Mouse (Mus musculus): ENCODE measurements at regions not wholly inside any gene's neighbourhood (a gene's known extent, or its start where the extent isn't known, plus 50 kb on each side); places are given as distances from the start of the nearest gene placed in this dataset.

- TF ChIP-seq CTCF (conservative IDR thresholded peaks at IDR 0.05; ENCODE audit: insufficient read depth, insufficient read length, low read depth, low read length) (no peak), POLR2A (IDR thresholded peaks at IDR 0.05; ENCODE audit: low read depth, low read length) (no peak)
Measured at GRCm38 (mm10) chr16:95861231-95861690, 129.5 kb downstream of the Psmg1 start.

Measured in kidney, adult 2 months (tissue).